Mouse (Mus musculus): Measurements from ENCODE around the gene Bricd5. TPM values are rescaled to one million over a fixed set of nuclear protein-coding genes. Genes with fewer than 3 reads are reported as not detected.

Gene Bricd5
- total and polyA plus RNA-seq, 3 experiments, result 0.27 to 0.33 TPM; not detected in 1

GRCm38 (mm10) chr17:24475586-24475985, 1.9 kb downstream of the Bricd5 start:
- TF ChIP-seq POLR2AphosphoS5 (IDR thresholded peaks at IDR 0.05; ENCODE audit: insufficient replicate concordance, low read depth, low read length) (no peak), CTCF (IDR thresholded peaks at IDR 0.05; ENCODE audit: low read depth, low read length) (no peak), GATA2 (IDR thresholded peaks at IDR 0.05; ENCODE audit: borderline replicate concordance, low read depth, low read length) (no peak)
- Histone ChIP-seq H3K4me3 (ENCODE audit: low read depth, low read length) (no peak overlapping the region), H3K36me3 (replicated peaks) (peaks cover 74% of the 10 kb centered on the region), H3K4me1 (ENCODE audit: insufficient read depth, low read depth, low read length) (peaks cover 80% of the 10 kb centered on the region), H3K27me3 (ENCODE audit: insufficient read depth, low read length) (no peaks in the 10 kb centered on the region), H3K9me3 (replicated peaks) (no peaks in the 10 kb centered on the region)
- no peak for ATAC-seq (ENCODE audit: extremely low read depth, insufficient number of reproducible peaks, low FRiP score, poor library complexity, severe bottlenecking)
- DNase-seq (ENCODE audit: low spot score), result no peak

GRCm38 (mm10) chr17:24476022-24476776, 2.5 kb downstream of the Bricd5 start:
- TF ChIP-seq GATA1 (IDR thresholded peaks at IDR 0.05; ENCODE audit: borderline replicate concordance, low read length) (no peak), CTCF (IDR thresholded peaks at IDR 0.05; ENCODE audit: low read depth, low read length) (no peak), POLR2AphosphoS5 (IDR thresholded peaks at IDR 0.05; ENCODE audit: insufficient replicate concordance, low read depth, low read length) (no peak), GATA2 (IDR thresholded peaks at IDR 0.05; ENCODE audit: borderline replicate concordance, low read depth, low read length) (no peak), TAL1 (conservative IDR thresholded peaks at IDR 0.05; ENCODE audit: low read depth, low read length) (no peak)
- no peak for ATAC-seq (ENCODE audit: extremely low read depth, insufficient number of reproducible peaks, low FRiP score, poor library complexity, severe bottlenecking)
- no peak for DNase-seq (ENCODE audit: low spot score)
- Histone ChIP-seq H3K4me1 (ENCODE audit: insufficient read depth, low read depth, low read length) (peaks cover 74% of the 10 kb centered on the region), H3K9me3 (replicated peaks) (no peaks in the 10 kb centered on the region), H3K4me3 (ENCODE audit: low read depth, low read length) (no peak overlapping the region), H3K27me3 (ENCODE audit: insufficient read depth, low read length) (no peaks in the 10 kb centered on the region), H3K36me3 (replicated peaks) (peaks cover 69% of the 10 kb centered on the region)

- H3K4me1 ChIP-seq (ENCODE audit: insufficient read depth, low read depth, low read length), result peaks cover 65% of the 10 kb centered on the region
- no peaks in the 10 kb centered on the region for H3K9me3 ChIP-seq (replicated peaks)
- no peaks in the 10 kb centered on the region for H3K27me3 ChIP-seq (ENCODE audit: insufficient read depth, low read length)
- no peak for ATAC-seq (ENCODE audit: extremely low read depth, insufficient number of reproducible peaks, low FRiP score, poor library complexity, severe bottlenecking)
- H3K36me3 ChIP-seq (replicated peaks), result peaks cover 60% of the 10 kb centered on the region
- no peak for TF ChIP-seq GATA2 (IDR thresholded peaks at IDR 0.05; ENCODE audit: borderline replicate concordance, low read depth, low read length)
- peak overlapping the region; percentile 96; the same call in 1 of the 2 replicates for H3K4me3 ChIP-seq (ENCODE audit: low read depth, low read length)
- no peak for DNase-seq (ENCODE audit: low spot score)
Measured at GRCm38 (mm10) chr17:24477053-24477984, 3.6 kb downstream of the Bricd5 start.

- Histone ChIP-seq H3K9me3 (replicated peaks) (no peaks in the 10 kb centered on the region), H3K27me3 (ENCODE audit: insufficient read depth, low read length) (no peaks in the 10 kb centered on the region), H3K4me3 (ENCODE audit: low read depth, low read length) (peak overlapping the region; percentile 96), H3K4me1 (ENCODE audit: insufficient read depth, low read depth, low read length) (peaks cover 57% of the 10 kb centered on the region), H3K36me3 (replicated peaks) (peaks cover 52% of the 10 kb centered on the region)
- no peak for ATAC-seq (ENCODE audit: extremely low read depth, insufficient number of reproducible peaks, low FRiP score, poor library complexity, severe bottlenecking)
- TF ChIP-seq GATA2 (IDR thresholded peaks at IDR 0.05; ENCODE audit: borderline replicate concordance, low read depth, low read length) (no peak), GATA1 (IDR thresholded peaks at IDR 0.05; ENCODE audit: borderline replicate concordance, low read length) (no peak), POLR2AphosphoS5 (IDR thresholded peaks at IDR 0.05; ENCODE audit: insufficient replicate concordance, low read depth, low read length) (peak; percentile 39; the same call in 1 of the 2 replicates)
- DNase-seq (ENCODE audit: low spot score), result peak; percentile 2
Measured at GRCm38 (mm10) chr17:24477985-24478600, 4.4 kb downstream of the Bricd5 start.

GRCm38 (mm10) chr17:24478663-24479380, 5.1 kb downstream of the Bricd5 start, which contains the start of gene Mlst8:
Gene Mlst8 (minus strand): TSS chr17:24479078.
- peak; percentile 81 for TF ChIP-seq CTCF (IDR thresholded peaks at IDR 0.05; ENCODE audit: low read depth, low read length)
- no peak for TF ChIP-seq POLR2AphosphoS5 (IDR thresholded peaks at IDR 0.05; ENCODE audit: insufficient replicate concordance, low read depth, low read length)
- Histone ChIP-seq H3K27me3 (ENCODE audit: insufficient read depth, low read length) (0 out of 2 replicates have a peak, but pooled peaks cover 3% of the 10 kb centered on the region), H3K36me3 (replicated peaks) (peaks cover 45% of the 10 kb centered on the region), H3K9me3 (replicated peaks) (no peaks in the 10 kb centered on the region), H3K4me1 (ENCODE audit: insufficient read depth, low read depth, low read length) (peaks cover 50% of the 10 kb centered on the region), H3K4me3 (ENCODE audit: low read depth, low read length) (peak within 1 kb of the TSS; percentile 96)
- DNase-seq (ENCODE audit: low spot score), result peak; percentile 90
- ATAC-seq (ENCODE audit: extremely low read depth, insufficient number of reproducible peaks, low FRiP score, poor library complexity, severe bottlenecking), result peak; percentile 74

GRCm38 (mm10) chr17:24479431-24479830, 5.7 kb downstream of the Bricd5 start:
- DNase-seq (ENCODE audit: low spot score), result no peak
- Histone ChIP-seq H3K4me3 (ENCODE audit: low read depth, low read length) (peak overlapping the region; percentile 40; the same call in 1 of the 2 replicates), H3K9me3 (replicated peaks) (no peaks in the 10 kb centered on the region), H3K36me3 (replicated peaks) (peaks cover 38% of the 10 kb centered on the region), H3K4me1 (ENCODE audit: insufficient read depth, low read depth, low read length) (peaks cover 44% of the 10 kb centered on the region), H3K27me3 (ENCODE audit: insufficient read depth, low read length) (peaks cover 5% of the 10 kb centered on the region; the same call in 1 of the 2 replicates)
- no peak for TF ChIP-seq TAL1 (conservative IDR thresholded peaks at IDR 0.05; ENCODE audit: low read depth, low read length)
- TF ChIP-seq GATA1 (IDR thresholded peaks at IDR 0.05; ENCODE audit: borderline replicate concordance, low read length), result no peak
- no peak for TF ChIP-seq POLR2AphosphoS5 (IDR thresholded peaks at IDR 0.05; ENCODE audit: insufficient replicate concordance, low read depth, low read length)
- TF ChIP-seq CTCF (IDR thresholded peaks at IDR 0.05; ENCODE audit: low read depth, low read length), result no peak
- no peak for TF ChIP-seq GATA2 (IDR thresholded peaks at IDR 0.05; ENCODE audit: borderline replicate concordance, low read depth, low read length)
- no peak for ATAC-seq (ENCODE audit: extremely low read depth, insufficient number of reproducible peaks, low FRiP score, poor library complexity, severe bottlenecking)

Data from G1E (cell line).